Mouse (Mus musculus): Measurements from ENCODE around the gene Cep170b.

Gene Cep170b

DNA sequence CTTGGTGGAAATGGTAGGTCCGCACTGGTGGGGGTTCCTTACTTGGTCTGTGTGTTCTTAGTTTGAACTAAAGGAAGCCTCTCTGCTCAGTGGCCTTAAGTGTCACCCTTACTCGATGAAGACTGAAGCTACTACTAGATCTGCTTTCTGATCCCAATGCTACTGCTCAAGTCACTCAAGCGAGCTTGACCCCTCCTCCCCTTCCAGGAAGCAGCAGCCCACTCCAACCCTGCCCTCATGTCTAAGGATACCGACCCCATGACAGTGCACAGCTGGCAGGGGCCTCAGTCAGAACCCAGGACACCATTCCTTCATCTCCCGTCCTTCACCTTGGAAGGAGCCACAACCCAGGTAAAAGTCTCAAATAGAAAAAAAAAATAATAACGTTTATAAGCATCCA lies at the start of gene Cep170b:
Cep170b (plus strand) TSS at position 240 of the 400 bp plus-strand sequence.
- DNase-seq (ENCODE audit: low read depth), result no peak

DNA sequence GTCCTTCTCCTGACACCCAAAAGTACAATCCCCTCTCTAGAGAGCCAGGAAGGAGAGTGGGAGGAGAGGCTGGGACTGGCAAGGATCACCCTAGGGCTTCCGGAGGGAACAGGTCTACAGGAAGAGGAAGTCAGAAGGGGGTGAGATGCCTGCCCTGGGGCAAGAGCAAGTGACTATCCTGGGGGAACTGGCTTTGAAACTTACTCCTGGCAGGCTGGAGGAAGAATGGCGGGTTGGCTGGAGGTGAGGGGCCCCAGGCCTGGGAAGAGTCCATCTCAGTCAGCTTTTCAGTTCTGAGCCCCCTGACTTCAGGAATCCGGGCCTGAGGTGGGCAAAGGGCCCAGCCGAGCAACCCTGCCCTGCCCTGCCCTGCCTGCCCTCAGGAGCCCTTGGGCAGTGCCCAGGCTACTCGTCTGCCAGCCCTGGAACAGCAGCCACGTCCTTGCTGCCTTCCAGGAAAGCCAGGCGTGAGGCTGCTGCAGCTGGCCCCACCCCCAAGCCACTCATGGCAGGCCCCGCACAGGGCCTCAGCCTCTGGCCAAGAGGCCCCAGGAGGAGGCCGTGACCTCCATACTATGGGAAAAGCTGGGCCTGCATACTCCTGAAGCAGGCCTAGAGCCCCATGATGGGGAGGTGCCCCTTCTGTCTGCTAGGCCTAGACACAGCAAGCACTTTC lies 49.4 kb upstream of the Cep170b start:
- DNase-seq (ENCODE audit: low read depth), result no peak

DNA sequence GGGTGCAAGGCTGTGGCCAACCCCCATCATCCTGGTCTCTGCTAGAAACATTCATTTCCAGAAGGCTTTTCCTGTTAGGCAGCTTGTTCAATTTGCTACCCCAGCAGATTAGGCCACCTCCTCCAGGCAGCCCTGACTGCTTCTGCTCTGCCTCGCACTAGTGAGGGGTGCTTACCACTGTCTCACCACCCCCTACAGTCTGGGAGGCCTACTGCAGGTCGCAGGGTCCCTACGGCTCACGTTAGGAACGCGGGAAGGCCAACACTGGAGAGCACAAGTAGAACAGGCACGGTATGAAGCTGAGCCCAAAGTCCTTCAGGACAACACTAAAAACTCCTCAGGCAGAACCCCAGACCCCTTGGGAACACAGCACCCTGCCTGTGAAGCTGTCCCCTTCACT lies 48.4 kb upstream of the Cep170b start:
- no peak for DNase-seq (ENCODE audit: low read depth)

DNA sequence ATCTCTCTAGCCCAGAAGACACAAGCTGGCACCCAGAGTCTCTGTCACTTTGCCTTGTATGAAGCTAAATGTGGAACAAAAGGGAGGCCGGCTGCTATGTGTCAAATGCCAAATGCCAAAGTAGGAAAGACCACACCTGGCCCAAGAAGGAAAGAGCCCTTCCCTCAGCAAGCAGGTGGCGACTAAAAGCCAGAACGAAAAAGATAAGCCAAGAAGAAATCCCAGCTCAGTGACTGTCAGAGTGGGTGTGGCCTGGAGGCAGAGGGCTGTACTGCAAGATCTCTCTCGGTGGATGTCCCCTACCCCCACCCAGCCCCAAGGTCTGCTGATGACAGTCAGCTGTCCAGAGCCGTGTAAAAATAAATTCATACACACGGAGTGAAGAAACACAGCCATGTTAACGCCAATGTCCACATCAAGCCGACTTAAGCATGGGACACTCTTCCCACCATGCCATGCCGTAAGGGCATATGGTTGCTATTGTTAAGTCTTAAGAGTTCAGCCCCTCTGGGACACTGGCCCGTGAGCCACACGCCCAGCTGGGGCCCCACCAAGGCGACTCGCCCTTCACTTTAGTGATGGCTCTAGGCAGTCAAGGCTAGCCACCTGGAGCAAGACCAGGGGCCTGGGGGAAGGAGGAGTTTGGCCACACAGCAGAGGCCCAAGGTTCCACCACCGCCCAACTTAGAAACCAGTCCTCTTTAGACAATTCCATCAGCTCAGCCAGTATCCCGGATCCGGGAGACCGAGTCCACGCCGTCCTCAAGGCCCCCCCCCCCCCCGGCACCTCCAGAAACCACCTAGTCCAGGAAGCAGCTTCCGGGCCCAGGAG lies 47.3 kb upstream of the Cep170b start:
- DNase-seq (ENCODE audit: low read depth), result peak; percentile 64

DNA sequence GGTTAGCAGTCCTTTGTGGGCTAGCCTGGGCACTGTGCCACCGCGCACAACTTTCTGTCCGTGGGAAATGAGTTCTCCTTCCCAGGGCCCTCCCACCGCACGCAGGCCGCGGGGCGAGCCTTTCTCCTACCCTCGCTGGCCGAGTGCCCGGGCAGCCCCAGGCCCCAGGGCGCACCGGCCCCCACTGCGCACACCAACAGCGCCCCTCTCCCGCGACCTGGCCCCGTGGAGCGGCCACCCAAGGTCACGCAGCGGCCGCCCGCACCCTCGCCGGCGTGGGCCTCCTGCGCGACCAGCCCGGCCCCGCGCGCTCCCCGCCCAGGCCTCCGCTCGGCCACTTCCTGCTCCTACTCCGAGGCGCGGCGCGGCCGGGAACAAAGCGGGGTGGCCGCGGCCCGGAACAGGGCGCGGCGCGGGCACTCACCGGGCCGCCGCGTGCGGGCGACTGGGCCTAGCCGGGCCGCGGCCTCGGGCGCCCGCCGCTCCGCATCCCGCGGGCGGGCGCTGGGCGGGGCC lies 46.6 kb upstream of the Cep170b start:
- DNase-seq (ENCODE audit: low read depth), result peak; percentile 41

DNA sequence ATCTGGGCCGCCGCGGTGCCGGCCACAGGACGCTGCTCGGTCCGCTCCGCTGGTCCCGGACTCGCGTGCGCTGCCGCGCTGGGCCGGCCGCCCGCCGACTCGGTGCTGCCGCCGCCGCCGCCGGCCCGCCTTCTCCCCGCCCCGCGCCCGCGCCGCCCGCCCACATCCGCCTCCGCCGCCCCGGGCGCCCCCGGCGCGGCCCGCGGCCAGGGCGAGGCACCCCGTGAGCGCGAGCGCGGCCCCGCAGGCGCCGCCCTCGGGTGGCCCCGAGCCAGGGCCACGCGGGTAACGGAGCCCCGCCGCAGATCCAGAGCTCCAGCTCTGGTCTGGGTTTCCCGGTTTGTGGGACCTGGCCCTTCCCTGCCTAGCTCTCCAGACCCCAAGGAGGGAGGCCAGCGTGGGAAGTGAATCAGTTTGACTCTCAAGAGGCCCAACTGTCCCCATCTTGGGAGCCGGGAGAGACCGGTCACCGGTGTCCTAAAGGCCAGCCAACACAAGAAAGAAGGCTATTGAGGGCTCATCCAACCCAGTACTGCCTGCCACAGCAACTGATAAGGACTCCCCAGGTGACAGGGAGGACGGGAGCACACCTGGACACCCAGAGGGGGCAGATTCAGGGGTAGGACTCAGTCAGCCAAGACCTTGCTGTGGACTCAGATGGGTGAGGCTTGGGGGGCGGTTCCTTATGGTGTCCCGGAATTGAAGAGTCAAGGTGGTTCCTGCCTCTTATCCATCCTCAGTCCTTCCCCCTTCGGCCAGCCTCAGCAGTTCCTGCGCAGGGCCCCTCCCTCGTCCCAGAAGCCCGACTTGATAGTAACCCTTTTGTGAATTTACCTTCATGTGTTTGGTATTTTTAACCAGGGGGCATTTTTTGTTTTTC lies 45.9 kb upstream of the Cep170b start, which contains the start of gene Akt1:
Akt1 (minus strand) TSS at position 753 of the 880 bp plus-strand sequence.
- peak; percentile 94 for DNase-seq (ENCODE audit: low read depth)

DNA sequence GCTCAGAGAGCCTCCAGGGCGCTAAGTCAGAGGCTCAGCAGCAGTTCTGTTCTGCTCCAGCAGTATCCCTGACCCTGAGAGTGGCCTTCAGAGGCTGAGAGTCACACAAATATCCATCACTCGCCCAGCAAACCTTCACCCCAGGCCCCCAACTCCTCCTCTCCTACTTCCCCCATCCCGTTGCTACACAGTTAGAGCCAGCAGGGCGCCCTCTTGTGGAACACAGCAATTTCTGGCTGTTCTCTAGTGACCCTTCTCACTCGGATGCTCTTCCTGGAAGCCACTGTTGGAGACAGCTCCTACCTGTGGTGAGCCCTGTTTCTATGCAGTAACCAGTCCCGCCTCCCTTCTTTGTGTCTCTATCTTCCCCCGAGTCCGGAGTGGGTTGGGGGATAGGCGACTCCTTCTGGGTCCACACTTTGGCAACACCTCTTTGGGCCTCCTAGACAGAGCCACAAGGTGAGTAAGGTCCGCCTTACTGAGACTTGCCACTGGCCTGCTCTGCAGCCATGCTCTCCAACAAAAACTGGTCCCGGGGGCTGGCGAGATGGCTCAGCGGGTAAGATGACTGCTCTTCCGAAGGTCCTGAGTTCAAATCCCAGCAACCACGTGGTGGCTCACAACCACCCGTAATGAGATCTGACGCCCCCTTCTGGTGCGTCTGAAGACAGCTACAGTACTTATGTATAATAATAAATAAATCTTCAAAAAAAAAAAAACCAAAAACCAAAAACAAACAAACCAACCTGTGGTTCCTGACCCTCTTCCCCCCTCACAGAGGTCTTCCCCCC lies 44.8 kb upstream of the Cep170b start:
- peak; percentile 94 for DNase-seq (ENCODE audit: low read depth)

DNA sequence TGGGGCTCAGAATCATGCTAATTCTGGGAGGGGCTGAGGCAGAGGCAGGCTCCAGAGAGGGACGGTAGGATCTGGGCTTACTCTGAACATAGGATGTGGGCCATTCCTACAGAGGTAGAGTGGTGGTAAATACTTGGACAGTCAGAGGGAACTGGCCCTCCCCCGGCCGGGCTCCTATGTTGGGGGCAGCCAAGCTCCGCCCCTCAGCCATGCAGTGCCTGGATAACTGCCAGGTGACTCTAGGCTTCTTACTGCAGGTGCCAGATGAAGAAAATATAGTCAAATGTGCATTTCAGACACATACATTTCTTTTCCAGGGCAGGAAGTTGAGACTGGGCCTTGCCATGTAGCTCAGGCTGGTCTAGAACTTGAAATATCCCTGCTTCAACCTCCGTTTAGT lies 43.2 kb upstream of the Cep170b start:
- no peak for DNase-seq (ENCODE audit: low read depth)

DNA sequence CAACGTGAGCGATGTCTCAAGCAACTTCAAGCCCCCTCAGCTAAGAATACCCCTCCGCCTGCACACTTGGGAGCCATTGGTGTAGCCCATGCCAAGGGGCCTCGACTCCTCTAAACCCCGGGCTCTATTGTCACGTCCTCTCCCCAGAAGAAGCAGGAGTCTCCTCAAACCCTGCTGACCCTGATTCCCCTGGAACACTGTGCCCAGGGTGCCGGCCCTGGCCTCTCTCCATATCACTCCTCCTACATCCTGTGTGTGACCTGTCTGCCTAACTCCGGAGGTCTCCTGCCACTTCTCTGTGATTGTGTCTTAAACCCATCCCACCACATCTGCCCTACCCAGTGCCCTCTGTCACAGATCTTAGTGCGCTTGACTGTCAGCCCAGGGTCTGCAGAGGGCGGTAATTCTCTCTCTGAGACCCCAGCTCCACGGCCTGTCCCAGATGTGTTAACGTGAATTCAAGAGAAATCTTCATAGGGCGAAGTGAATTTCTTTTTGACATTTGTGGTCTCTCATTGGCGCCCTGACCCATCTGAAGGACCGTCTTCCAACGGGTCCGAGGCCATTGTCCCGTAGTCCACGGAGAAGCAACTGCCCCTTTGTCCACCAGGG lies 42.2 kb upstream of the Cep170b start:
- DNase-seq (ENCODE audit: low read depth), result no peak

DNA sequence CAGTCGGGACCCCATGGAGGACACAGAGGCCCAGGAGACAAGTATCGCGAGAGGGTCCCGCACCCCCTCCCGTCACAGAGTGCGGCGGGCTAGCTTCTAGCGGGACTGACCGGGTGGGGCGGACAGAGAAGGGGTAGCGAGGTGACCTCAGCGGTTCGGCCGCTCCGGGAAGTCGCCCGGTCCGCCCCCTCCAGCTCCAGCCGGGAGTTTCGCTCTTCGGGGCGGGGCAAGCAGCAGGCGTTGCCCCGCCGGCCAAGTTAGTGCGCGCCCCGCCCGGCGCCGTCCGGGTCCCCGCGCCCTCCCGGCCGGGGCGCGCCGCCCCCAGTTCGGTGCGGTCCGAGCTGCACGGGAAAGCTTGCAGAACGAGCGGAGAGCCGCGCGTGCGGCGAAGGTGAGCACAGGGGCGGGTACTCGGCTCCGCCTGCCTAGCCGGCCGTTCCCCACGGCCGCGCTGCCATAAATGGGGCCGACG lies 41.7 kb upstream of the Cep170b start, which contains the start of gene Zbtb42:
Zbtb42 (plus strand) TSS at position 274 of the 472 bp plus-strand sequence.
- peak; percentile 69 for DNase-seq (ENCODE audit: low read depth)

DNA sequence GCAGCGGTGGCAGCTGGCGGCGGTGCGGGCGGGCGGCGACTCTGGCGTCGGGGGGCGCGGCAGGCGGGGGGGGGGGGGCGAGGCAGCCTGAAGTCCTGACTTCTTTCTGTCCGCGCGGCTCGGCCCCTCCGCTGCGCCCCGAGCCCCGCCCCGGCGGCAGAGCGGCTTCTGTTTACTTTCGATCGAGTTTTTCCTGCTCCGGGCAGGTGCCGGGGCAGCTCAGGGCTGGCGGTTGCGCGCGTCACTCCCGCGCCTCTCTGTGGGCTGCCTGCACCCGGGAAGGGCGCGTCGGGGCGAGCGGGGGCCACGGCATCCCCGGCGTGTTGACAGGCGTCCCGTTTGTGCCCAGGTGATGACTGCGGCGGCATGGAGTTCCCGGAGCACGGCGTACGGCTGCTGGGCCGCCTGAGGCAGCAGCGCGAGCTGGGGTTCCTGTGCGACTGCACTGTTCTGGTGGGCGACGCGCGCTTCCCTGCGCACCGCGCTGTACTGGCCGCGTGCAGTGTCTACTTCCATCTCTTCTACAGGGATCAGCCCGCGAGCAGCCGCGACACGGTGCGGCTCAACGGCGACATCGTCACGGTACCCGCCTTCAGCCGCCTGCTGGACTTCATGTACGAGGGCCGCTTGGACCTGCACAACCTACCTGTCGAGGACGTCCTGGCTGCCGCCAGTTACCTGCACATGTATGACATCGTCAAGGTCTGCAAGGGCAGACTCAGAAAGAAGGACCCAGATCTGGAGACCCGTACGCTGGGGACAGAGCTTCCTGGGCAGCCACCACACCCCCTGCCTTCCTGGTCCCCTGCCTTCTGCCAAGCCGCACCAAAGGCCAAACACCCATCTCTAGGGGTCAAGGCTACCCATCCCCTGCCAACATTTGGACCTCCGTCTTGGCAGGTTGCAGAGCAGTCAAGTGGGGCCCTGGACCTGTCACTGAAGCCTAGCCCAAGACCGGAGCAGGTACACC lies 40.9 kb upstream of the Cep170b start:
- DNase-seq (ENCODE audit: low read depth), result peak; percentile 48

DNA sequence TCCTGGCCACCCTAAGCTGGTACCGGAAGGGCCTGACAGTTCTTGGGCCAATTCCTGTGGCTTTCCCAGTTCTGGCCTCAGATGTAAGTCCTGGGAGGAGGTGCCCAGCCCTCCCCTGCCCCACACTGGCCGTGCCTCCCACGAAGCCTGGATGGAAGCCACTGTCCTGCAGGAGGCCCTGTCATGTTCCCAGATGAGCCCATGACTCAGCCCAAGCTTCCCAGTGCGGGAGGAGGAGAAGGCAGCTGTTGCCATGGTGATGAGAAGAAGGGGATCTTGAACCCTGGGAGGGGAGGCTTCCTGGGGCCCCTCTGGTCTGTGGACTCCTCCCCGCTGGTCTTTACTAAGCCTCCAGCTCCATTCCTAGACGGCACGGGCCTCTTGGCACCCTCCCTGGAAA lies 36.9 kb upstream of the Cep170b start:
- no peak for DNase-seq (ENCODE audit: low read depth)

DNA sequence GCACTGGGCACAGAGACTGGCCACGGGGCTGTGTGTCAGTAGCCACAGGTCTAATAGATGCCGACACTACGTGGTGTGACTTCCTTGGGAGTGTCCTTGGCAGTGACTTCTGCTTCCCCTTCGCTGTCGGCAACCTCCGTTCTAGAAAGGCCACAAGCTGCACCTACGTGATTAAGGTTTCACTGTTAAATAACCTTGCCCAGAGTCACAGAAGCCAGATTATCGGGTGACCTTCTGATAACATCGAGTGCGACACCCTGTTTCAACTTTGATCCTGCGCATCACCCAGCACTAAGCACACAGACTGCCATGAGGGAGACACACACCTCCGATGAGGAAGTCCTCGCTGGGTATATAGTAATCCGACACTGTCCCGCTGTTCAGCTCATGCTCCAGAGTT lies 31.8 kb upstream of the Cep170b start:
- peak; percentile 85 for DNase-seq (ENCODE audit: low read depth)

DNA sequence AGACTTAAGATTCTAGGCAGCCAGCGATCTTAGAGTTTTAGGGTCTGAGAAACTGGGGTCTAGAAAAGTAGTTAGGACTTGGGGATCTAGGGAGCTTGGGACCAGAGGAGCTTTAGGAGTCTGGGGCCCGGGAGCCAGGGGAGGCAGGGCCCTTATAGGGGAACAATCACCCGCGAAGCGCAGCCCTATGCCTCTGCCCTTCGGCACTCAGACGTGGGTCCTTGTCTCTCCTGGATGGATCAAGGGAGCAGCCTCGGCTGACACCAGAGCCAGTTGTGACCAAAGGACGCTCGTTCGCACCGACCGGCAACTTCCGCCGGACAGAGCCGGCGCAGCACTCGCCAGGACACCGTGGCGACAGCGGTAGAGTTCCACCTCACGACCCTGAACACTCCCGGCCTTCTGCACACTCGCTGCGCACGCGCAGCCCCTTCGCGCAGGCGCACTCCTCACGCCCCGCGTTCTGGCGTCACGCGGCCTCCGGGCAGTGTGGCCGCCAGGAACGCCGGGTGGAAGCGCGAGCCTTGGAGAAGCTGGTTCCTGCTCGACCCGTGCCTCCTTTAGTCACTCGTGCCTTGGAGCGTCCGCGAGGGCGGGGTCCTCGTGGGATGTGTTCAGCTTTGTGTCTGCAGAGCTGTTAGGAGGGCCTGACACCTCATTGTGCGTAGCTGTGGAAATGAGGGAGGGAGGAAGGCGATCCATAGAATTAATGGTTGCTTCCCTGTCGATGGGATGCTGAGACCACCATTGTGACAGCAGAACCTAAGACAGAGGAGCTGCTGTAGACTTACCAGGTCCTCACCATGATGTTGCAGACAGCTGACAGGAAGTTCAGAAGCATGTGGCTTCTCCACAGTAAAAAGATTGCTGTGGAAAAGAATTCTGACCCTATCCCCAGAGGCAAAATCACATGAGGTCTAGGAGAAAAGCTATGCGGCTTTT lies 26.8 kb upstream of the Cep170b start:
- DNase-seq (ENCODE audit: low read depth), result peak; percentile 94

DNA sequence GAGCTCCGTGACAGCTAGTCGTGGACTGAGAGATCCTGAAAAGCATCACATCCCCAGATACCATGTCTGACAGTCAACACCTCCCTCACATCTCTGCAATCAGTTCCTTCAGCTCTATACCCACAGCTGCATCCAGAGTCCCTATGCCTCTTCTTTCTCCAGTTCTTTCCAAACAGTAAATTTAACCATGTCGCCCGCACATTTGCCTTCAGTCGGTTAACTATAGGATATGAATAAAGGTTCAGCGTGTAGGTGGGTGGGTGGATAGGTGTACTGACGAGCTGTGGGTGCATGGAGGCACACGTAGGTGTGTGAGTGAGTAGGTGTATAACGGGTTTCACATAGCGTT lies 26.2 kb upstream of the Cep170b start:
- no peak for DNase-seq (ENCODE audit: low read depth)

DNA sequence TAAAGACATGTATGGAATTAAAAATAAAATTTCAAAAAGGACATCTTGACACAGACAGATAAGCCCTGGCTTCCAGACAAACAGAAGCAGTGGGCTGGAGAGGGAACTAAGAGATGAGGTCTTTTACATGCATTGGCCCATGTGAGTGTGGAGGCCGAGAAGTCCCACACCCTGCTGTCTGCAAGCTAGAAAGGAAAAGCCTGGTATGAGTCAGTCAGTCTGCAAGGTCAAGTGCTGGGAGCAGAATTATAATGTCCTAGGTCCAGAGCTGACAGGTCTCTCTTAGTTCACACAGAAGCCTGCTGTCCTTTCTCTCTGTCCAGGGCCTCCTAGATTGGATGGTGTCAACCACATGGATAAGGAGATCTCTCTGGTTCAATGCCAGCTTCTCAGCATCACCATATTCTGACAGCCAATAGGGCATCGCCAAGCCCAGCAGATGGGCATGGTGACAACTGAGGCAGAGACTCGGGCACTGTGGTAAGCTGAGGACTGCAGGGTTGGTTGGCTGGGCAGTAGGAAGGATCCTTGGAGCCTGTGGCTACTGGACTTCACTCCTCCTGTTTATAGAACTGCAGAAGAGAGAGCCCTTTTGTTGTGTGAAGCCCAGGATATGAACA lies 23.3 kb upstream of the Cep170b start:
- peak; percentile 66 for DNase-seq (ENCODE audit: low read depth)

DNA sequence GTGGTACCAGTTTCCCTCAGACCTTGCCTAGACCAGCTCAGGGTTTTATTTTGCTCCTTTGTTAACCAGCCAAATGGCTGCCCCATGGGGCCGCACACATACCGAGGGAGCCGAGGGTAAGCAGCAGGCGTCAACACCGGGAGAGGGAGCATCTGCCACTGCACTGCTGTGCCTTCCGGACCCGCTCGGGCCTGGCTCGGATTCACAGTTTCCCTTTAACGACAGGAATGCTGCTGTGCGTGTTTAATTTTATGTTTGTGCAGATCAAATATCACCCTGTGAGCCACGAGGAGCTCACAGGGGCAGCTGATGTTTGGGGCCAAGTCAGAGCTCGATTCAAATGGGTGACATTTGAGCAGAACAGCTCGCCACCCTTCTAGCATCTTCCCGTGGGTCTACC lies 19.7 kb upstream of the Cep170b start:
- no peak for DNase-seq (ENCODE audit: low read depth)
